Mouse (Mus musculus): ENCODE results near the gene Hist2h2ab.
"Not testable (repeated sequence)": the region's sequence is repeated elsewhere in the genome, so short reads cannot be mapped to it uniquely, and the experiment has no call there.

The Hist2h2ab gene

DNA sequence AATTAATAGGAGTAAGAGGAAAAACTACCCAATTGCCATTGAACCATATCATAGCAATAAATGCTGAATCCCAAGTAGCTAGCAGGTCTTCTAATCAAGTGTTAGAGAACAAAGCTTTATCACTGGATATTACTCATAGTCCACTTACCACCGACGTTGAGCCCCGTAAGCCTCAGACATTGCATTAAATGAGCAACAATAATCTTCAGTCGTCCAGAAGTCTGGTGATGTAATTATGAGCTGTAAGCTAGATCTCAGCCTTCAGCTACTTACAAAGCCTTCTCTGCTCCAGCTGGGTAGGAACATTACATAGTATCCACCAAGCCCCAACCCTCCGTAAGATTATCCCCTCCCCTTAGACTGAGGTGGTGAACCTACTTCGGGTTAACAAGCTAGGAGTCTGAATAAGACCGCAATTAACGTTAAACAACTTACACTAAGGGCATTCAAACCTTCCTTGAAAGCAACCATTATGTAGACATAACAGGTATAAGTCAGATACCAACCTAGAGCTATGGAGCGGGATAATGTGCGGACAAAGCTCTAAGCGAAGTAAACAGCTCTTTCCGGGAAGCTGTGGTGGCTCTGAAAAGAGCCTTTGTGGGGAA lies 18.3 kb downstream of the Hist2h2ab start:
- no peak for DNase-seq (ENCODE audit: inconsistent ontology term)

- DNase-seq (ENCODE audit: inconsistent ontology term) = not testable (repeated sequence)
Observed at GRCm38 (mm10) chr3:96238954-96239793, 19.5 kb downstream of the Hist2h2ab start, which contains the start of gene Hist2h3c2. TSS of gene Hist2h3c2 (minus strand) at chr3:96239127.

GRCm38 (mm10) chr3:96239949-96240798 lies 20.5 kb downstream of the Hist2h2ab start, which contains the start of gene Hist2h2aa2:
TSS of gene Hist2h2aa2 (minus strand) at chr3:96240276.
- peak; percentile 74 for DNase-seq (ENCODE audit: inconsistent ontology term)

DNA sequence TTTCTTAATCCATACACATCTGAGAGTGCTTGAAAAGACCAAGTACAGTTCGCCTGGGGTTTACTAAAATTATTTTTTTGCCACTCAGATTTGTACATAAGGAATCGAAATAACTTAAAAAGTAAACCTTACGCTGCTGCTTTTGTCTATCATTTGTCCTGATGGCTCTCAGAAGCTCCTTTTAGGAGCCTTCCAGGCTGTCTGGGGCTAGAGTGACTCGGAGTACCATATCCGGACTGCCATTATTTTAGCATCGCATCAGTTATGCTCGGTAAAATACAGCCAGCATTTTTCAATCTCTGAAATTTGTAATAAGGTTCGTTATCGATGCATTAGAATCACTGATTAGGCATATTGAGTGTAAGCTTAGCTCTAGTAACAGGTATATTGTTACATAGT lies 21.1 kb downstream of the Hist2h2ab start:
- no peak for DNase-seq (ENCODE audit: inconsistent ontology term)

GRCm38 (mm10) chr3:96243921-96244572 lies 24.4 kb downstream of the Hist2h2ab start:
- DNase-seq (ENCODE audit: inconsistent ontology term) = no peak

DNA sequence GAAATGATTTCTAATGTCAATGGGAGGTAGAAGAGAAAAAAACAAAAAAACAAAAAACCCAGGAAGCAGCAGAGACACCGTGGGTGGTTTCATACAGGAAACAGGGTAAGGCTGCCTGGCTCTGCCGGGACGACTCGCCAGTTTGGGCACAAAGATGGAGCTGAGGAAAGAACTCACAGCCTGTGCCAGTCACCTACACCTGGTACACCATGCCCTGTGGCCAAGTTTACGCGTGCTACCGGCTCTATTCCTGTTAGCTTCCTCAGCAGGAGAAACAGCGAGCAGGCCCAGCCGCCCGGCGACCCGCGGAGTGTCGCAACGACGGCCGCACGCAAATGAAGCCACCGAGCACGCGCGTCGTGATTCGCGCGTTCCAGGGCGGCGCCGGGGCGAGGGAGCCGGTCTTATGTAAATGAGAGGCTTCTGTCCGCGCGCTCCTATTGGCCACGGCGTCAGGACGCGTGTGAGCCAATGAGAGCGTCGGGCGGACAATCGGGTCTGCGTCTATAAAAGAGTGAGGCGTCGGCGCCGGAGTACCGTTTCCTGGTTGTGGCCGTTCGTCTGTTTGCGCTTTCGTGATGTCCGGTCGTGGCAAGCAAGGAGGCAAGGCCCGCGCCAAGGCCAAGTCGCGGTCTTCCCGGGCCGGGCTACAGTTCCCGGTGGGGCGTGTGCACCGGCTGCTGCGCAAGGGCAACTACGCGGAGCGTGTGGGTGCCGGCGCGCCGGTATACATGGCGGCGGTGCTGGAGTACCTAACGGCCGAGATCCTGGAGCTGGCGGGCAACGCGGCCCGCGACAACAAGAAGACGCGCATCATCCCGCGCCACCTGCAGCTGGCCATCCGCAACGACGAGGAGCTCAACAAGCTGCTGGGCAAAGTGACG lies 25.6 kb downstream of the Hist2h2ab start, which contains the start of gene Hist2h2aa1:
TSS of gene Hist2h2aa1 (plus strand) at position 495 of the 884 bp plus-strand sequence.
- DNase-seq (ENCODE audit: inconsistent ontology term) = peak; percentile 83

DNA sequence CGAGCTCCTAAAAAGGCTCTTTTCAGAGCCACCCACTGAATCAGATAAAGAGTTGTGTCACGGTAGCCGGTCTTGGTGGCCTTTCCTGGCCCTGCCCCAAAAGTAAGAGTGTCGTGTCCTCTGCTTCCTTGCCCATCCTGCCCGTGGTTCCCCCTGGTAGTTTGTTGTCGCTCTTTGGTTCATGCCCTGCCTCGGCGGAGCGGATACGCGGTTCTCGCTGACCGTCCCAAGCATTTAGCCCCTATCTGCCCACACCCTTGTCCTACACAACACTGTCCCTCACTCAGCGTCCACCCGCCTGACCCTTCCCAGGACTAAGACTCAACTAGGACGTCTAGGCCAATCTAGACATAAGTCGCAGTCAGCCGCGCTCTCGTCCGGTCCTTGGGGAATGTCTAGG lies 26.4 kb downstream of the Hist2h2ab start:
- not testable (repeated sequence) for DNase-seq (ENCODE audit: inconsistent ontology term)

GRCm38 (mm10) chr3:96246427-96246856 lies 26.8 kb downstream of the Hist2h2ab start, which contains the start of gene Hist2h3c1:
TSS of gene Hist2h3c1 (plus strand) at chr3:96246685.
- not testable (repeated sequence) for DNase-seq (ENCODE audit: inconsistent ontology term)

GRCm38 (mm10) chr3:96247356-96248140 lies 27.9 kb downstream of the Hist2h2ab start:
- DNase-seq (ENCODE audit: inconsistent ontology term) = no peak

GRCm38 (mm10) chr3:96248141-96249033 lies 28.7 kb downstream of the Hist2h2ab start:
- no peak for DNase-seq (ENCODE audit: inconsistent ontology term)

DNA sequence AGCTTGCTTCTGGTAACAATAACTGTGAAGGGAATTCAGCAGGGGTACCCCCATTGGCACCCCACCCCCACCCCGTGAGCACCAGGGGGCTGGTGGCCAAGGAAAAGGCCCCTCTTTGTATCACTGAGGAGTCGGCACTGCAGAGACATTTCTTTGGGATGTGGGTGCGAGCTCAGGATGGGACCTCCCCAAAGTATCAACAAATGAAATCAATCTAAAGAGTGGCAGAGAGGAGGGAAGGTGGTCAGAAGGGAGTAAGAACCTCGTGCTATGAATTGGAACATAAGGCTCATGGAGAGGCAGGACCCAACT lies 29.3 kb downstream of the Hist2h2ab start:
- DNase-seq (ENCODE audit: inconsistent ontology term) = no peak

GRCm38 (mm10) chr3:96250890-96251289 lies 31.2 kb downstream of the Hist2h2ab start:
- no peak for DNase-seq (ENCODE audit: inconsistent ontology term)

GRCm38 (mm10) chr3:96251787-96252186 lies 32.1 kb downstream of the Hist2h2ab start:
- DNase-seq (ENCODE audit: inconsistent ontology term) = no peak

- no peak for DNase-seq (ENCODE audit: inconsistent ontology term)
Observed at GRCm38 (mm10) chr3:96254683-96255355, 35.2 kb downstream of the Hist2h2ab start.

DNA sequence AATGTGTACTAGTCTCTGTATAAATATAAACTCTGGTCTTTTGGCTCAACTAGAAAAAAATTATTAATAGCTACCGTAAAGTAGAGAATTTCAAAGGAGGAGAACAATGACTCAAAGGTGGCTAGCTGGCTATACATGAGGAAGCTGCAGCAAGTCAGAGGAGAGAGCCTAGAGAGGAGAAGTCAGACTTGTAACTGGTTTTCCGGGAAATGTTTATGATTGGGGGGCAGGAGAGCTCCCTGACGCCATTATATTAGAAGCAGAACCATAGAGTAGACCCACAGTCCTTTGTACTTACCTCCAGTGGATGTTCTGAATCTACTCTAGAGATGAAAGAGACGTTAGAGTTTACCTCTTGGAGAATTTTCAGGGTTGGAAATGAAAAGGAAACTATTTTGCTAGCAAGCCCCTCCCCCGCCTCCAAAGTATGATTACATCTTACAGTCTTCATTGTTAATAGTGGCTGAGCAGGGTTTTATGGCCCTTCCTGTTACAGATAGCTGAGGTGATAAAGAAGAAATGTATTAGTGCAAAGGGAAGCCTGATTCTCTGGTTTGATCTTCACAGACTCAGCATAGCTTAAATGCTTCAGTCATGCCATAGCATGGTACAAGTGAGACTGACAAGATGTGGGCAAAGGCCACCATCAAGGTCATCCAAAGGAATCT lies 36.4 kb downstream of the Hist2h2ab start:
- no peak for DNase-seq (ENCODE audit: inconsistent ontology term)

- DNase-seq (ENCODE audit: inconsistent ontology term) = no peak
Observed at GRCm38 (mm10) chr3:96257190-96257589, 37.5 kb downstream of the Hist2h2ab start.

DNA sequence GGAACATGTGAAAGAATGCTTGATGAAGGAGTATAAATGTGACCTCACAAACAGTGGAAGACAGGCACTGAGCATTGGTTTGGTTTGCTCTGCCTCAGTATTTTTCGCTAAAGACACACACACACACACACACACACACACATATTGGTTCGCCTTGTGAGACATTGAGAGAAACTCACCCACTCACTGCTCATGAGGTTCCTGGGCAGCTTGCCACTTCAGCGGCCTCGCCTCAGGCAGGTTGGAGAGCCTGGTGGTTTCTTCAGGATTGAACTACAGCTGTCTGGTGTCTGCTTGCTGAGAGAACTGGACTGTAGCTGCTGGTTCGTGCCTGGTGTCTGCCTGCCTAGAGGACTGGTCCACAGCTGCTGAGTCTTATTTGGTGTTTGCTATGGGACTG lies 40.6 kb downstream of the Hist2h2ab start:
- no peak for DNase-seq (ENCODE audit: inconsistent ontology term)

Data from Muller cell, postnatal 12 days (primary cell).